Mouse (Mus musculus) left cerebral cortex, postnatal 14 days (tissue): ENCODE results near the gene Slc7a5. TPM values are rescaled to one million over a fixed set of nuclear protein-coding genes. Genes with fewer than 3 reads are reported as not detected.

ENCODE experiments used
- DNase-seq, 2 experiments: peaks; one replicate each; pipeline ENCODE4 v3.0.0; 2021 to 2022; ENCODE audit warnings: low spot score in 2 of 2, mixed read lengths in 1 of 2
- intact Hi-C: fragments of 180-260 bp; cut with DNase I; formaldehyde crosslinking; loops from one replicate; pipeline ENCODE4 v1.15.1; 2025
- long read RNA-seq, 2 experiments: library from polyadenylated mRNA; stranded (forward); transcript quantifications; one replicate each; pipeline ENCODE4 v2.0.0; 2021
- total RNA-seq, 2 experiments: library from RNA; stranded (reverse); gene quantifications; 2 replicates each; pipeline ENCODE4 v1.2.3; 2021

The Slc7a5 gene
- 100 to 1,000 TPM; 114 to 130 TPM for total RNA-seq
- long read RNA-seq, experiment 1, transcript Slc7a5-201 (10 exons, 3,517 nt), result major isoform, 100 of 113 reads
- long read RNA-seq, experiment 1, partial matches to known transcripts, result 4 of 113 reads
- long read RNA-seq, experiment 1, other reads (novel, unspliced or antisense), result 9 of 113 reads
- long read RNA-seq, experiment 2, transcript Slc7a5-201 (10 exons, 3,517 nt), result major isoform, 120 of 133 reads
- long read RNA-seq, experiment 2, partial matches to known transcripts, result 5 of 133 reads
- long read RNA-seq, experiment 2, other reads (novel, unspliced or antisense), result 7 of 133 reads

- intact Hi-C loops, result loop anchor here (2.0 kb wide), 1 partner anchor 33 kb away; no protein-coding TSS in a partner anchor
- DNase-seq, result peak; percentile 97 to 98
Observed at GRCm38 (mm10) chr8:121907587-121908248, at the start of gene Slc7a5. Slc7a5 (minus strand) TSS chr8:121907694.

GRCm38 (mm10) chr8:121955825-121956500 is 48.5 kb upstream of the Slc7a5 start:
- intact Hi-C loops, result no loop called here
- DNase-seq, result no peak

- intact Hi-C loops, result no loop called here
Observed at GRCm38 (mm10) chr8:121954981-121955555, 47.6 kb upstream of the Slc7a5 start.

GRCm38 (mm10) chr8:121953821-121954545 is 46.5 kb upstream of the Slc7a5 start:
- DNase-seq, result no peak
- intact Hi-C loops, result no loop called here

More at GRCm38 (mm10) chr8:121954981-121955555, 47.6 kb upstream of the Slc7a5 start:
- DNase-seq, result no peak

GRCm38 (mm10) chr8:121952800-121953199 is 45.3 kb upstream of the Slc7a5 start:
- intact Hi-C loops, result no loop called here
- no peak for DNase-seq

DNA sequence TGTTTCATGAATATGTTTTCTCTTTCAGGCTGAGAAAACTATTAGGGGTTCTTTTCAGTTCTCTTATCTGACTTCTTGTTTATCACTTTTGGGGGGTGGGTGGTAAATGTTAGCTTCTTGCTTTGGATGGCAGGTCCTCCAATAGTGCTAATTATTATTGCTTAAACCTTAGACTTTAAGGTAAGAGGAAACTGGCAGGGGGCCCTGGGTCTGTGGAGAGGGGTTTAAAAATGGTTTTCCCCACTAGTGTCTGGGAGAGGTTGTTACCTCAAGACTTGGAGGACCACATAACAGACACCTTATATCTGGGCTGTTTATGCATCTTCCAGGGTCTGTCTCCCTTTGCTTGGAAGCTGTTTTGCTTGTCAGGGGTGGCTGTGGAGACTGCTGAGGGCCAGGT is 44.6 kb upstream of the Slc7a5 start:
- no peak for DNase-seq
- intact Hi-C loops, result no loop called here

GRCm38 (mm10) chr8:121951656-121952009 is 44.1 kb upstream of the Slc7a5 start:
- intact Hi-C loops, result no loop called here
- no peak for DNase-seq

DNA sequence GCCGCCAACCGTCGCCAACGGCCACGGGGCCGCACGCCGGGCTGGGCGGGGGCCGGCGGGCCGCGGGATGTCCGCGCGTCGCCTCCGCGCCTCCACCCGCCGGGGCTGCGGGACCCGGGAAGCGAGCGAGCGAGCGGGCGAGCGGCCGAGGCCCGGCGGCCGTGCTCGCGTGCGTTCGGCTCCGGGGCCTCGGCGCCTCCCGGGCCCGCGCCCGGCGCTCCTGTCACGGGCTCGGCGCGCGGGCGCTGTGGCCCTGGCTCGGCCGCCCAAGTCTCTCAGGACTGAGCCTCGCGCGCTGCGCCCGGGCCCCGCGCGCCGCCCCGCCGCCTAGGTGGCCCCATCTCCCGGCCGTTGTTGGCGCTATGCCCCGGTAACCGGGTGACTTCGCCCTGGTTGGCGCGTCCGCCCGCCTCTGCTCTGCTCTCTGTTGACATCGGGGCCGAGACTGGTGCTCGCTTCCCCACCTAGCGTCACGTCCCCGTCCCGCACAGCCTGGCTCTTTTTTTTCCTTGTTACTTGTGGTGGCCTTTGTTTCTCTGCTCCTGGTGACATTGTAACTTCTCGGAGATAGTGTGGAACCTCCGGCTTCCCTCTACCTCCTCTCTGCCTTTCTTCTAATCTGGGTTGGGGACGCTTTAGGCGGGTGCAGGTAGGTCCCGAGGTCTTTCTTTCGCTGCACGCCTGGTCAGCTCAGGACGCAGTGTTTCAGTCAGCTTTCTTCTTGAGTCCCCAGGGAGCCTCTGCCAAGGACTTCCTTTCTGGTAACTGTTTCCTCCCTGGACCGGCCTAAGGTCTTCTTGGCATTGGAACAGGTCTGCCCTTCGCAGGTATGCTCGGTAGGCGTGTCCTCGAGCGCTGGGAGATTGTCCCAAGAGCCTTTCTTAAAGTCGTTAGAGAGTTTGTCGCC is 43.5 kb upstream of the Slc7a5 start:
- intact Hi-C loops, result no loop called here
- peak; percentile 57 to 58 for DNase-seq

- DNase-seq, result peak; percentile 98 to 99
- intact Hi-C loops, result no loop called here
Observed at GRCm38 (mm10) chr8:121949941-121950748, 42.7 kb upstream of the Slc7a5 start.

DNA sequence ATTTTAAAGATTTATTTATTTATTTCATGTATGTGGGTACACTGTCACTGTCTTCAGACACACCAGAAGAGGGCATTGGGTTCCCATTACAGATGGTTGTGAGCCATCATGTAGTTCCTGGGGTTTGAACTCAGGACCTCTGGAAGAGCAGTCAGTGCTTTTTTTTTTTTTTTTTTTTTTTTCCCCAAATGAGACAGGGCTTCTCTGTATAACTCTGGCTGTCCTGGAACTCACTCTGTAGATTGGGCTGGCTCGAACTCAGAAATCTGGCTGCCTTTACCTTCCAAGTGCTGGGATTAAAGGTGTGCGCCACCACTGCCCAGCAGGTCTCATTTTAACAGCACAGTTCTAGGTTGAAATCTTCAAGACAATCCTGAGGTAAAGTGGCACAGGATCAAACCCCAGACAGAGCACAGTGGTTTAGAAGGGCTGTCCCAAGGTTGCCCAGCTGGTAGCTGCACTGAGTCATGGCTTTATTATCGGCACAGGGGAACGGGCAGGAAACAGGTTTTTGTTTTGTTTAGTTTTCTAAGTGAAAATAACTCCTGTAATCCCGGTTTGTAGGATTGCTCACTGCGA is 41.8 kb upstream of the Slc7a5 start, which contains the start of gene Banp:
Gene Banp (plus strand): TSS at position 529 of the 579 bp plus-strand sequence.
- DNase-seq, result no peak
- intact Hi-C loops, result no loop called here

DNA sequence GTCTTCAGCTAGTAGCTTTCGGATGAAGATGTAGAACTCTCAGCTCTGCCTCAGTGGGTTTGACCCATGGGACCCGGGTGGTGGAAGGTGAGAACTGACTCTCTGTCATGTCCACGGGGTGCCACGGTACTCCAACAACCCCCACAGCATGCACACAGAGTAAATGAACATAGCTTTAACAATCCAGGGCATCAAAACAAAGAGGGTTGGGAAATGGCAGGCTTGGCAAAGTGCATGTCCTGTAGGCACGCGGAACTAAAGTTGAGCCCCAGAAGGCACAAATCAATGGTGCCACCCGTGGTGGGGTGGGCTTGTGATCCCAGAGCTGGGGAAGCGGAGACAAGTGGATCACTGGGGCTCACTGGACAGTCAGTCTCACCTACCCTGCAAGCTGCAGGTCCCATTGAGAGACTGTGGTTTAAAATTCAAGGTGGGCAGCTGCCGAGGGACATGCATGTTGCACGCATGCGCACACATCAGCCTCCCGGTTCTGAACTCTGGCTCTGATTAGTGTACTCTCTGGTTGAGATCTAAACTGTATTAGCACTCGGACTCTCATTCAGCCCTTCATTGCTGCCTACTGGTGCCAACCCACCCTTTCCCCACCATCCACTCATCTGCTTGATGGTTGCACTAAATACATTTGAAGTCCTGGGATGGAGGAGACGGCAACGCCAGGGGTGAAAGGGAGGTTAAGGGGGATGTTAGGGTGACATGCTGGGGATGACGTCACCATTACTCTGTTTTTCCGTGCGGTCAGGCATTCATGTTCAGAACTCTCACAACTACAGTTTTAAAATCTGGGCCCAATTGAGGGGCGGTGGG is 41.0 kb upstream of the Slc7a5 start:
- intact Hi-C loops, result no loop called here
- no peak for DNase-seq

DNA sequence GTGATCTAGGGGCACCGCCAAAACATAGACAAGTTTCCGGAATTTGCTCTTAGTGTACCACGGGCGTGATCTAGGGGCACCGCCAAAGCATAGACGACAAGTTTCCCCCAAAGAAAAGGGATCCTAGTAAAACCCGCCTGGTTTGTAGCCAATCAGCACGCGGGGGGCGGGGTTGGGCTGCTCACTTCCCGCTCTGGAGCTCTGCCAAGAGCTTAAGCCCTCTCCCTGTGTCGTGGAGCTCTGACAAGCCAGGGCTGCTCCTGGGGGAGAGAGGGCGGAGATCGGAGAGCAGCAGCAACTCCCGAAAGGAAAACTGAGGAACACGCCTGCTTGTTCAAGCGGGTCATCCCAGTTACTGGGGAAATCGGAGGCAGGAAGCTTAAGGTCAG is 40.3 kb upstream of the Slc7a5 start:
- intact Hi-C loops, result no loop called here
- peak; percentile 84 to 90 for DNase-seq

GRCm38 (mm10) chr8:121947047-121947752 is 39.7 kb upstream of the Slc7a5 start:
- no peak for DNase-seq
- intact Hi-C loops, result no loop called here

DNA sequence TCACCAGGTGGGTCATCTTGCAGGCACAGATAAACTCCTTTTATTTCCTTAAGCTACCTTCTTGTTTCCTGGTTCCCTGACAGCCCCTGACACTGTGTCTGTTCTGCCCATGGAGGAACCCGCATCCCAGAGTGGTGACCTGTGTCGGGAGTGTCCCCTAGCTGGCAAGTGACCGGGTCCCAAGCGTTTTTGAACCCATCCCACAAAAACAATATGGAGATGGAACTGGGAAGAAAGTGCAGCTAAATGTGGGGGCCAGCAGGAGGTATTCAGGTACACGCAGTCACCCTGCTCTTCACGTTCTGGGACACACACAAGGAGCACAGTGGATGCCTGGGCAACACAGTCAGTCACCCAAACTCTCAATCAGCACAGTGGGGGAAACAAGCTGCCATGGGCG is 38.9 kb upstream of the Slc7a5 start:
- intact Hi-C loops, result no loop called here
- no peak for DNase-seq

- intact Hi-C loops, result no loop called here
- no peak for DNase-seq
Observed at GRCm38 (mm10) chr8:121944831-121945230, 37.3 kb upstream of the Slc7a5 start, which contains the start of gene Car5a. Car5a (minus strand) TSS chr8:121944904.

DNA sequence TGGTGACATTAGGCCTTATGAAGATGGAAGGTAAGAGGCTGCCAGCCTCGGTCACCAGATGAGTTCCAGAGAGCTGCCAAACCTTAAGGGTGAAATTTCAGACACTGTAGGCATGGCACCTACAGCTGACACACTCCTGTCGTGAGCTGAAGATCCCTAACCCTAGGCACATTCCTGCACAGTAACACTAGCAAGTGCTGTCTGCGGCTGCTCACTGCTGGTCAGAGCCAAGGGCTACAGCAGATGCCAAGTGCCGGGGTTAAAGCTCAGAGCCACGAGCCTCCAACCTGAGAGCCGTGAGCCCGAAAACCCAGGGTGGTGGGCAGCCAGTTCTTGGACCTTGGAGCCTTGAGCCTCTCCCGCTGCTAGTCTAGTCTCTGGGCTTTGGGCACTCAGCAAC is 36.2 kb upstream of the Slc7a5 start:
- intact Hi-C loops, result no loop called here
- no peak for DNase-seq
